ENCODE assay signal across 19 mouse cellular contexts in genomic region chr10:16592870-16593269, GRCm38 (mm10).
"Had no signal": no experiment of that assay in that cellular context is flagged by ENCODE, and none has a peak within 500 bp of the region (broad histone marks: within the 10 kb centered on the region; RNA-seq: fewer than 3 reads in every experiment).

No protein-coding gene starts in this region.

- H3K36me3 ChIP-seq: liver, embryonic 12.5 days; liver, embryonic 15.5 days; lung, embryonic 15.5 days; midbrain, embryonic 10.5 days; midbrain, embryonic 13.5 days; neural tube, embryonic 13.5 days had no signal

- H3K27ac ChIP-seq: kidney, postnatal 0 days; layer of hippocampus, adult 2 months; liver, embryonic 12.5 days; liver, embryonic 15.5 days; lung, embryonic 15.5 days; midbrain, embryonic 10.5 days; midbrain, embryonic 13.5 days; neural tube, embryonic 13.5 days had no signal

- H3K9me3 ChIP-seq: liver, embryonic 12.5 days; liver, embryonic 15.5 days; lung, embryonic 15.5 days; megakaryocyte, embryonic 14.5 days; midbrain, embryonic 10.5 days; midbrain, embryonic 13.5 days; neural tube, embryonic 13.5 days had no signal

- DNase-seq: kidney, adult 2 months; kidney, postnatal 25 days; layer of hippocampus, adult 9-11 months; lung, adult 18-20 months; lung, postnatal 10 days; lung, postnatal 4 days; thymus, adult 18-20 months; thymus, postnatal 36 days had no signal

- H3K4me1 ChIP-seq: liver, embryonic 12.5 days; liver, embryonic 15.5 days; lung, embryonic 15.5 days; midbrain, embryonic 10.5 days; midbrain, embryonic 13.5 days; neural tube, embryonic 13.5 days had no signal

- ATAC-seq: liver, embryonic 12.5 days; midbrain, embryonic 13.5 days; midbrain, embryonic 16.5 days had no signal

- H3K27me3 ChIP-seq: liver, embryonic 12.5 days; liver, embryonic 15.5 days; lung, embryonic 15.5 days; megakaryocyte, embryonic 14.5 days; midbrain, embryonic 13.5 days; neural tube, embryonic 13.5 days had no signal

- H3K9ac ChIP-seq: liver, embryonic 12.5 days; liver, embryonic 15.5 days; lung, embryonic 15.5 days; midbrain, embryonic 13.5 days; neural tube, embryonic 13.5 days had no signal

- H3K4me3 ChIP-seq: layer of hippocampus, adult 2 months; liver, embryonic 12.5 days; liver, embryonic 15.5 days; lung, embryonic 15.5 days; megakaryocyte, embryonic 14.5 days; midbrain, embryonic 10.5 days; midbrain, embryonic 13.5 days; myocyte; neural tube, embryonic 13.5 days had no signal

- H3K4me2 ChIP-seq: liver, embryonic 12.5 days; liver, embryonic 15.5 days; lung, embryonic 15.5 days; midbrain, embryonic 13.5 days; neural tube, embryonic 13.5 days had no signal
